Mouse (Mus musculus) liver, postnatal 0 days (tissue): Measurements from ENCODE around the gene Dip2a. TPM values are rescaled to one million over a fixed set of nuclear protein-coding genes. Genes with fewer than 3 reads are reported as not detected.

ENCODE experiments used
- ATAC-seq: fragments of 200-750 bp; cut with Nextera tagmentation; 2 replicates; pipeline ENCODE4 v1.8.0; 2017; ENCODE audit warnings: mild to moderate bottlenecking, moderate library complexity
- DNase-seq: peaks from one replicate; pipeline ENCODE4 v3.0.0-alpha.2; 2016
- H3K27ac ChIP-seq: fragments of 300-500 bp; sonication (generic); 2 replicates; pipeline ENCODE4 v1.5.1; 2014; ENCODE audit warnings: antibody characterized with exemption, moderate library complexity, mild to moderate bottlenecking, low read depth
- H3K27me3 ChIP-seq: fragments of 300-500 bp; sonication (generic); 2 replicates; pipeline ENCODE4 v1.6.1; 2014; ENCODE audit warnings: low read length, control low read depth, mixed read lengths; ENCODE audit not compliant: insufficient read depth
- H3K36me3 ChIP-seq: fragments of 300-500 bp; sonication (generic); replicated peaks from 2 replicates; pipeline ENCODE4 v1.6.1; 2014; ENCODE audit warnings: mild to moderate bottlenecking, control low read depth, low read length, moderate library complexity, mixed read lengths; ENCODE audit not compliant: insufficient read depth
- H3K4me1 ChIP-seq: fragments of 300-500 bp; sonication (generic); 2 replicates; pipeline ENCODE4 v1.6.1; 2014; ENCODE audit warnings: antibody characterized with exemption, mild to moderate bottlenecking, control low read depth; ENCODE audit not compliant: insufficient read depth
- H3K4me2 ChIP-seq: fragments of 300-500 bp; sonication (generic); 2 replicates; pipeline ENCODE4 v1.6.1; 2014; ENCODE audit warnings: low read depth, mild to moderate bottlenecking, low read length, moderate library complexity, mixed read lengths
- H3K4me3 ChIP-seq: fragments of 300-500 bp; sonication (generic); 2 replicates; pipeline ENCODE4 v1.5.1; 2014; ENCODE audit warnings: low read depth, low read length
- H3K9ac ChIP-seq: fragments of 300-500 bp; sonication (generic); replicated peaks from 2 replicates; pipeline ENCODE4 v1.6.1; 2014; ENCODE audit warnings: mild to moderate bottlenecking, moderate library complexity
- H3K9me3 ChIP-seq: fragments of 300-500 bp; sonication (generic); 2 replicates; pipeline ENCODE4 v1.6.1; 2016; ENCODE audit warnings: mild to moderate bottlenecking, control low read depth, low read length, mixed read lengths
- CTCF ChIP-seq: sonication (generic); IDR thresholded peaks from 2 replicates; pipeline ENCODE4 v1.5.1; 2016; ENCODE audit warnings: antibody characterized with exemption, low read depth
- EP300 ChIP-seq: IDR thresholded peaks from 2 replicates; pipeline ENCODE4 v1.6.1; 2016; ENCODE audit warnings: antibody characterized with exemption, low read depth, mild to moderate bottlenecking
- WGBS: fragments of 180-500 bp; shearing (Covaris S2); extraction: QIAGEN DNeasy Blood & Tissue Kit; methylation state at CpG from one replicate; pipeline ENCODE4 v1.1.7; 2014; ENCODE audit not compliant: insufficient replicate concordance; 5-methylcytosine and 5-hydroxymethylcytosine counted together
- polyA plus RNA-seq: library from polyadenylated mRNA; unstranded; fragments of >200 nt; fragmentation: Nextera tagmentation; extraction: Ambion mirVana; gene quantifications from 2 replicates; pipeline ENCODE4 v1.2.1, GENCODE M21; 2015

Dip2a gene
- polyA plus RNA-seq, 1 experiment from 2014 or later: 0.97 TPM

DNA sequence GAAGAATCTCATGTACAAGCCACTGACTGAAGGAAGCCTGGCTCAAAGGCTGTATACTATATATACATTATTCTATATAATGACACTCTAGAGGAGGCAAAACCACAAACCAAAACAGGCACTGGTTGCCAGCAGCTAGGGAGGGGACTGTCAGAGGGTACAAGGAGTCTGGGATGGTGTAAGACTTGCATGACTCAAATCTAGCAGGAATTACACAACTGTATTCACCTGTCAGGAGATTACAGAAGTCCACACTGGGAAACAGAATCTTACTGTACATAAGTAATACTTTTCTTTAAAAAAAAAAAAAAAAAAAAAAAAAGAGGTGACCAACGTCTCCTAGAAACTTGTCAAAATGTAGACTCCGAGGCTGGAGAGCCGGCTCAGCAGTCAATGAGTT, 16.5 kb downstream of the Dip2a start:
- Histone ChIP-seq H3K4me2 (no peak overlapping the region), H3K36me3 (no peaks in the 10 kb centered on the region), H3K4me1 (no peaks in the 10 kb centered on the region), H3K27me3 (no peaks in the 10 kb centered on the region), H3K27ac (no peak overlapping the region), H3K4me3 (no peak overlapping the region), H3K9ac (no peak overlapping the region), H3K9me3 (no peaks in the 10 kb centered on the region)
- TF ChIP-seq CTCF: no peak
- no peak for TF ChIP-seq EP300
- 65% methylated on average over 3 of the region's 3 CpGs for WGBS
- DNase-seq (no peak), ATAC-seq (no peak)

DNA sequence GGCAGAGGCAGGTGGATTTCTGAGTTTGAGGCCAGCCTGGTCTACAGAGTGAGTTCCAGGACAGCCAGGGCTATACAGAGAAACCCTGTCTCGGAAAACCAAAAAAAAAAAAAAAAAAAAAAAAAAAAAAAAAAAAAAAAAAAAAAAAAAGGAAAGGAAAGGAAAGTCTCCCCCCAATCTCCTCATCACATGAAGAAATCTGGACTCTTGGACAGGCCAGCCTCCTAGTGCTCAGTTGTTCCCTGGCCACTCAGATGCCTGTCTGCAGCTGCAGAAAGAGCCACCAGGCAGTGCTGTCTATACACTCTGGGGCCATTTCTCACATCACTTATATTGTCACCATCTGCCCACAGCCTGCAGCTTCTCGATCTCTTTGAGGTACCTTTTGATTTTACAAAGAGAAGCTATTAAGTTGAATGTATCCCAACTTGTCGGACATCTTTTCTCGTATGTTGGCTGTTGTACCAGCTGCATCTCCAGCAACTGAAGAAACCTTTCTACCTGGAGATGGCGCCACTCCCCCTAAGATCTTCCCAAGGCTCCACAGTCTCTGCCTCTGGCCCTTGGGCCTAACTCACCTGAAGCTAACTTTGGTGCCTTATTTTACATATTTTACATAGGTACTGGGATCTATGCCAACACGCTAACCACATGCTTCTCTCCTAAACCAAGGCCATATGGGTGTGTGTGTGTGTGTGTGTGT, 18.6 kb downstream of the Dip2a start:
- WGBS: 70% methylated on average over 6 of the region's 6 CpGs
- H3K27ac ChIP-seq: no peak overlapping the region
- TF ChIP-seq CTCF (peak; percentile 60), EP300 (no peak)
- no peaks in the 10 kb centered on the region for H3K4me1 ChIP-seq
- no peaks in the 10 kb centered on the region for H3K9me3 ChIP-seq
- no peaks in the 10 kb centered on the region for H3K27me3 ChIP-seq
- DNase-seq: peak; percentile 41
- no peak overlapping the region for H3K4me2 ChIP-seq
- H3K36me3 ChIP-seq: no peaks in the 10 kb centered on the region
- no peak for ATAC-seq
- H3K4me3 ChIP-seq: no peak overlapping the region
- H3K9ac ChIP-seq: no peak overlapping the region

DNA sequence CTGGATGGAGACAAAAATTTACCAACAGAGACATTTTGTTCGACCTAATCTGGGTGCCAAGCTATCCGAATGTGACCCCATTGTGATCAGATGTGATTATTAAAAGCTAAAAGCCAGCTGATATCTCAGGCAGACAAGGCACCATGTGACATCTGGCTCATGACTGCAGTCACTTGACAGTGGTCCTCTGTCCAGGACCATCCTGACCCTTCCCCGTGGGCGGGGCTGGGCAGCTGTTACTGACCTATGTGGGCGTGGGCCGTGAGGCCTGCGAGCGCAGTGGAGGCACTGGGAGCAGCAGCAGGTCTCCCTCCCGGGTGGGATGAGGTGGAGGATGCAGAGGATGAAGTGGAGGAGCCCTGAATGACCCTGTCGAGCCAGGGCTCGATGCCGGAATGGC, 27.5 kb downstream of the Dip2a start:
- no peak for DNase-seq
- TF ChIP-seq EP300 (no peak), CTCF (no peak)
- ATAC-seq: no peak
- H3K27me3 ChIP-seq: no peaks in the 10 kb centered on the region
- H3K4me3 ChIP-seq: no peak overlapping the region
- no peak overlapping the region for H3K4me2 ChIP-seq
- H3K9me3 ChIP-seq: no peaks in the 10 kb centered on the region
- 86% methylated on average over 12 of the region's 12 CpGs for WGBS
- no peaks in the 10 kb centered on the region for H3K4me1 ChIP-seq
- H3K36me3 ChIP-seq: peaks cover 7% of the 10 kb centered on the region
- H3K27ac ChIP-seq: no peak overlapping the region
- H3K9ac ChIP-seq: no peak overlapping the region

DNA sequence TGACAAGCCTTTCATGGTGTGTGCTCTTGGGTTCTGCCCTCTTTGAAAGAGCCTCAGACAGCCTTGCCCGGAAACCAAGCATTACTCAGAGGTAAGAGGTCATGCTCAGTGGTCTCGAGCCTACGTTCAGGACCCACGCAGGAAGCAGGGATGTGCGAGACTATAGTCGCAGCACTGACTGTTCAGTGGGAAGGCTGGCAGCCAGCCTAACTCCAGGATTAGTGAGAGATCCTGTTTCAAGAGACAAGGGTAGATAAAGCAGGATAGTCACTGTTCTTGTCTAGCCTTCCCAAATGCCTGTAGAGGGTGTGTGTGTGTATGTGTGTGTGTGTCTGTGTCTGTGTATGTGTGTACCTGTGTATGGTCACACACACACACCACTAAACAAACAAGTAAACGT, 28.9 kb downstream of the Dip2a start:
- WGBS: 70% methylated on average over 7 of the region's 7 CpGs
- Histone ChIP-seq H3K9ac (no peak overlapping the region), H3K36me3 (peaks cover 8% of the 10 kb centered on the region), H3K9me3 (no peaks in the 10 kb centered on the region), H3K4me2 (no peak overlapping the region), H3K4me1 (no peaks in the 10 kb centered on the region), H3K27ac (no peak overlapping the region), H3K4me3 (no peak overlapping the region), H3K27me3 (no peaks in the 10 kb centered on the region)
- ATAC-seq: no peak
- TF ChIP-seq CTCF: no peak
- TF ChIP-seq EP300: no peak
- DNase-seq: no peak

DNA sequence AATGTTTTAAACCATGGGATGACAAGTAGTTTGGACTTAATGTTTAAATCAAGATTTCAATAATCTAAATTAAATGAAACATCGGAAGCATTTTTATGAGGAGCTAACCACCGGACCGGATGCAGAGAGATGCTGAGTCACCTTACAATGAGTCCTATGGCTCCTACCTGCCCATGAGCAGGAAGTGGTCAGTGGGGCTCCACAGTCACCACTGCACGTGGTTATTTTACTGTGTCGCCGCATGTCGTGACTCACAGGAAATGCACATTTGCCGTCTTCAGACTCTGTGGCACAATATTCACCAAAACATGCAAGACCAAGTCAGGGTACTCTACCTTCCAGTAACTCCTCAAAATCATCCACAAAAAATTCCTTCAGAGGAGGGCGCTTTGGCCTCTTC, 38.4 kb downstream of the Dip2a start:
- Histone ChIP-seq H3K4me2 (no peak overlapping the region), H3K9me3 (no peaks in the 10 kb centered on the region), H3K27ac (no peak overlapping the region), H3K4me3 (no peak overlapping the region), H3K36me3 (no peaks in the 10 kb centered on the region), H3K9ac (no peak overlapping the region), H3K27me3 (no peaks in the 10 kb centered on the region), H3K4me1 (no peaks in the 10 kb centered on the region)
- DNase-seq (no peak), ATAC-seq (no peak)
- 40% methylated on average over 9 of the region's 9 CpGs for whole genome bisulfite sequencing
- TF ChIP-seq EP300 (no peak), CTCF (no peak)

DNA sequence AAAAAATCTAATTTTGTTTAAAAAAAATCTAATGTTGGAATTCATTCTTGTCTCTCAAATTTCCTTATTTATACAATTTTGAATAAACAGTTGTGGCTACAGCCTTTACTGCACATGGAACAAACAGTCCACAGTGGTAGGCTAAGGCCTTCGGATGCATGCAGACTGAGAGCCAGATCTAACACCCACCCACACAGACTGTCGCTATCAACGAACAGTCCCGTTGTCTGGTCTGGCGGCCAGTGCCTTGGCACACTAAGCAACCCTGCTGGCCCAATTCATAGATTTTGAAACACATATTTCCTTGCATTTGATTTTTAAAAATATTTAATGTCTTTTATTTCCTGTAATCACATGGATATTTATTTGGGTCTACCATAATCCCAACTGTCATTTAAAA, 45.0 kb downstream of the Dip2a start:
- Histone ChIP-seq H3K9me3 (no peaks in the 10 kb centered on the region), H3K9ac (no peak overlapping the region), H3K4me1 (no peaks in the 10 kb centered on the region), H3K36me3 (0 out of 2 replicates have a peak, but pooled peaks cover 10% of the 10 kb centered on the region), H3K4me3 (no peak overlapping the region), H3K27ac (no peak overlapping the region), H3K27me3 (no peaks in the 10 kb centered on the region), H3K4me2 (no peak overlapping the region)
- WGBS: 80% methylated on average over 5 of the region's 5 CpGs
- DNase-seq: no peak
- ATAC-seq: no peak
- TF ChIP-seq CTCF (no peak), EP300 (no peak)
